Mouse (Mus musculus) E14TG2a.4 (cell line): Measurements from ENCODE around the gene Pcsk5.

Experiments used
- CTCF ChIP-seq: conservative IDR thresholded peaks from 2 replicates; pipeline ENCODE4 v1.5.1; 2014; ENCODE audit warnings: low read length
- NANOG ChIP-seq: IDR thresholded peaks from 2 replicates; pipeline ENCODE4 v1.6.1; 2014; ENCODE audit warnings: borderline replicate concordance, low read length, mixed read lengths
- POU5F1 ChIP-seq: IDR thresholded peaks from 2 replicates; pipeline ENCODE4 v1.6.1; 2014; ENCODE audit warnings: low read length, borderline replicate concordance

DNA sequence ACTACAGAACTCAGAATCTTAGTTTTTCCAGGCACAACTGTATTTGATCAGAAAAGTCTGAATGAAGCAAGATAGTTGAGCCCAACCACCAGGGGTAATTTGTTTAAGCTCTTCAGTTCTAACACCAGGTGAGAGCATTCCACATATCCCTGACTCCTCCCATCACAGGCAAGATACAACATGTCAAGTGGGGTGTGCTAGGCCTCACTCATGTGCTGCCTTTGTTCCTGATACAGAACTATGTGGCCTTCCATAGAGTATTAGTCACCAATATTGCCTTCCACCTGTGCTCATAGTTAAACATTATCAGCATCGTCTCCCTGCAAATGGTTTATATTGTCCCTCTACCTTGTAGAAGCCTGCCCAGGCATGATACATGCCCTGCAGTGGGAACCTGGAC, 36.6 kb downstream of the Pcsk5 start:
- TF ChIP-seq CTCF (no peak), NANOG (no peak), POU5F1 (no peak)
